Mouse (Mus musculus) MN1 (cell line): ENCODE measurements around the gene Spata48.

Experiments used
- DNase-seq: peaks from one replicate; pipeline ENCODE4 v3.0.0-alpha.2; 2016; ENCODE audit warnings: low spot score

Spata48 gene

GRCm38 (mm10) chr11:11536295-11536694, 74.4 kb downstream of the Spata48 start:
- DNase-seq, result no peak

- DNase-seq, result no peak
These were observed 84.1 kb downstream of the Spata48 start for GRCm38 (mm10) chr11:11545948-11546347.

GRCm38 (mm10) chr11:11546903-11547511, 85.1 kb downstream of the Spata48 start:
- no peak for DNase-seq

- no peak for DNase-seq
These were observed 85.8 kb downstream of the Spata48 start for GRCm38 (mm10) chr11:11547597-11548240.

- no peak for DNase-seq
These were observed 93.7 kb downstream of the Spata48 start for GRCm38 (mm10) chr11:11555563-11555962.

GRCm38 (mm10) chr11:11556186-11556585, 94.3 kb downstream of the Spata48 start:
- no peak for DNase-seq

GRCm38 (mm10) chr11:11557173-11557967, 95.5 kb downstream of the Spata48 start:
- DNase-seq, result no peak

- DNase-seq, result no peak
These were observed 96.8 kb downstream of the Spata48 start for GRCm38 (mm10) chr11:11558662-11559061.

GRCm38 (mm10) chr11:11559099-11559686, 97.3 kb downstream of the Spata48 start:
- no peak for DNase-seq

GRCm38 (mm10) chr11:11561118-11561517, 99.2 kb downstream of the Spata48 start:
- no peak for DNase-seq

- DNase-seq, result no peak
These were observed 102.6 kb downstream of the Spata48 start for GRCm38 (mm10) chr11:11564266-11565044.
